Comparison of ENCODE assay signal across 10 mouse cellular contexts in genomic region chr4:155084351-155084750, GRCm38 (mm10). TPM values are rescaled to one million over a fixed set of nuclear protein-coding genes. Genes with fewer than 3 reads are reported as not detected.
A peak's percentile ranks its signal among the peaks of the same experiment; 100 is the strongest.
DNase-seq lines count a peak whose midpoint lies in the region; ATAC-seq lines count a peak whose summit lies in the region.
"Had no signal": no experiment of that assay in that cellular context is flagged by ENCODE, and none has a peak within 500 bp of the region (broad histone marks: within the 10 kb centered on the region; RNA-seq: fewer than 3 reads in every experiment).

No protein-coding gene starts in this region.

- peaks cover 30% of the 10 kb centered on the region for H3K36me3 ChIP-seq in embryonic facial prominence, embryonic 14.5 days (ENCODE audit: control insufficient read depth, insufficient read depth, low read length)
- peaks cover 16% of the 10 kb centered on the region for H3K36me3 ChIP-seq in intestine, embryonic 15.5 days
- H3K36me3 ChIP-seq in midbrain, embryonic 14.5 days (ENCODE audit: control insufficient read depth, insufficient read depth, low read length) = peaks cover 38% of the 10 kb centered on the region

- peak overlapping the region; percentile 14; the same call in 1 of the 2 replicates for H3K9ac ChIP-seq in embryonic facial prominence, embryonic 14.5 days (ENCODE audit: low read depth, low read length)
- H3K9ac ChIP-seq in intestine, embryonic 15.5 days = peak overlapping the region; percentile 96
- no peak overlapping the region; the same call in 1 of the 2 replicates for H3K9ac ChIP-seq in midbrain, embryonic 14.5 days (replicated peaks; ENCODE audit: low read length)

- no peak overlapping the region for H3K27ac ChIP-seq in embryonic facial prominence, embryonic 14.5 days (replicated peaks; ENCODE audit: low read depth, low read length)
- peak overlapping the region; percentile 67; the same call in 1 of the 2 replicates for H3K27ac ChIP-seq in intestine, embryonic 15.5 days
- H3K27ac ChIP-seq in midbrain, embryonic 14.5 days (replicated peaks; ENCODE audit: low read depth, low read length) = no peak overlapping the region
- H3K27ac ChIP-seq: layer of hippocampus, adult 2 months had no signal

- 88% methylated on average over 7 of the region's 7 CpGs for WGBS in embryonic facial prominence, embryonic 14.5 days
- 68% methylated on average over 7 of the region's 7 CpGs for WGBS in intestine, embryonic 15.5 days
- WGBS in midbrain, embryonic 14.5 days = 89% methylated on average over 7 of the region's 7 CpGs

- ATAC-seq in embryonic facial prominence, embryonic 14.5 days (ENCODE audit: low read depth) = no peak
- no peak for ATAC-seq in intestine, embryonic 15.5 days
- ATAC-seq in midbrain, embryonic 14.5 days (ENCODE audit: low FRiP score, low TSS enrichment) = no peak
- ATAC-seq: Patski had no signal

- H3K4me3 ChIP-seq in embryonic facial prominence, embryonic 14.5 days (ENCODE audit: low read depth, low read length) = no peak overlapping the region
- peak overlapping the region; percentile 97 for H3K4me3 ChIP-seq in intestine, embryonic 15.5 days (replicated peaks)
- no peak overlapping the region for H3K4me3 ChIP-seq in midbrain, embryonic 14.5 days (replicated peaks; ENCODE audit: low read depth, low read length)

- H3K9me3 ChIP-seq in embryonic facial prominence, embryonic 14.5 days (ENCODE audit: control insufficient read depth, low read length) = no peaks in the 10 kb centered on the region
- H3K9me3 ChIP-seq in intestine, embryonic 15.5 days = no peaks in the 10 kb centered on the region
- H3K9me3 ChIP-seq in midbrain, embryonic 14.5 days (ENCODE audit: control insufficient read depth, low read length) = no peaks in the 10 kb centered on the region

- peak; percentile 53 for DNase-seq in kidney, adult 9 months
- DNase-seq in kidney, adult 11 months = no peak
- no peak for DNase-seq in embryonic facial prominence, embryonic 14.5 days (ENCODE audit: low spot score)
- DNase-seq in midbrain, embryonic 14.5 days = no peak
- DNase-seq in layer of hippocampus, adult 11-12 months (ENCODE audit: low spot score) = no peak
- DNase-seq in adrenal gland, postnatal 14 days = no peak
- no peak for DNase-seq in gastrocnemius, postnatal 4 days (ENCODE audit: low spot score in 2 of 2)

- H3K27me3 ChIP-seq in embryonic facial prominence, embryonic 14.5 days (replicated peaks; ENCODE audit: control insufficient read depth, insufficient read depth, low read length) = no peaks in the 10 kb centered on the region
- no peaks in the 10 kb centered on the region for H3K27me3 ChIP-seq in intestine, embryonic 15.5 days (replicated peaks)
- H3K27me3 ChIP-seq in midbrain, embryonic 14.5 days (ENCODE audit: control insufficient read depth, insufficient read depth, low read length) = no peaks in the 10 kb centered on the region
- H3K27me3 ChIP-seq: Patski had no signal

- H3K4me2 ChIP-seq in embryonic facial prominence, embryonic 14.5 days (ENCODE audit: low read depth, low read length) = peak overlapping the region; percentile 90; the same call in 1 of the 2 replicates
- H3K4me2 ChIP-seq in intestine, embryonic 15.5 days (replicated peaks) = peak overlapping the region; percentile 64
- 0 out of 2 replicates have a peak overlapping the region, but pooled peaks have one; percentile 96 for H3K4me2 ChIP-seq in midbrain, embryonic 14.5 days (ENCODE audit: low read length)

- H3K4me1 ChIP-seq in embryonic facial prominence, embryonic 14.5 days (ENCODE audit: control insufficient read depth, insufficient read depth, low read length) = peaks cover 13% of the 10 kb centered on the region
- H3K4me1 ChIP-seq in intestine, embryonic 15.5 days (replicated peaks) = peaks cover 34% of the 10 kb centered on the region
- H3K4me1 ChIP-seq in midbrain, embryonic 14.5 days (ENCODE audit: control insufficient read depth, insufficient read depth, low read length) = peaks cover 24% of the 10 kb centered on the region

RNA-seq across cellular contexts. Expression of gene Rer1, which starts 1.8 kb away (rescaled TPM):
- 180 and 187 TPM in 2 replicates for polyA plus RNA-seq in embryonic facial prominence, embryonic 14.5 days (2014; fragmentation: Nextera tagmentation; extraction: Ambion mirVana)
- 194 and 205 TPM in 2 replicates for polyA plus RNA-seq in intestine, embryonic 15.5 days (2015; fragmentation: Nextera tagmentation; extraction: Ambion mirVana)
- 139 and 148 TPM in 2 replicates for polyA plus RNA-seq in midbrain, embryonic 14.5 days (2014; fragmentation: Nextera tagmentation; extraction: Ambion mirVana)
- total RNA-seq in adrenal gland, postnatal 14 days (2021) = 86.9 and 97.7 TPM in 2 replicates
- 10 to 100 TPM; 61.1 to 63.1 TPM for total RNA-seq in gastrocnemius, postnatal 4 days (2021)

RNA-seq across cellular contexts. Expression of gene Morn1, which starts 2.0 kb away (rescaled TPM):
- polyA plus RNA-seq in embryonic facial prominence, embryonic 14.5 days (2014; fragmentation: Nextera tagmentation; extraction: Ambion mirVana) = 3.9 and 4.7 TPM in 2 replicates
- 3.0 and 3.9 TPM in 2 replicates for polyA plus RNA-seq in intestine, embryonic 15.5 days (2015; fragmentation: Nextera tagmentation; extraction: Ambion mirVana)
- 6.0 and 6.4 TPM in 2 replicates for polyA plus RNA-seq in midbrain, embryonic 14.5 days (2014; fragmentation: Nextera tagmentation; extraction: Ambion mirVana)
- 7.3 and 8.3 TPM in 2 replicates for total RNA-seq in adrenal gland, postnatal 14 days (2021)
- 1 to 10 TPM; 3.9 to 4.4 TPM for total RNA-seq in gastrocnemius, postnatal 4 days (2021)

RNA-seq across cellular contexts. Expression of gene Pex10, which starts 17.5 kb away (rescaled TPM):
- polyA plus RNA-seq in embryonic facial prominence, embryonic 14.5 days (2014; fragmentation: Nextera tagmentation; extraction: Ambion mirVana) = 5.8 and 7.3 TPM in 2 replicates
- 23.3 and 26.0 TPM in 2 replicates for polyA plus RNA-seq in intestine, embryonic 15.5 days (2015; fragmentation: Nextera tagmentation; extraction: Ambion mirVana)
- polyA plus RNA-seq in midbrain, embryonic 14.5 days (2014; fragmentation: Nextera tagmentation; extraction: Ambion mirVana) = 6.0 and 10.0 TPM in 2 replicates
- total RNA-seq in adrenal gland, postnatal 14 days (2021) = 23.7 and 24.2 TPM in 2 replicates
- total RNA-seq in gastrocnemius, postnatal 4 days (2021) = 10 to 100 TPM; 12.2 to 14.0 TPM

RNA-seq across cellular contexts. Expression of gene Plch2, which starts 27.8 kb away (rescaled TPM):
- 9.8 and 11.2 TPM in 2 replicates for polyA plus RNA-seq in embryonic facial prominence, embryonic 14.5 days (2014; fragmentation: Nextera tagmentation; extraction: Ambion mirVana)
- polyA plus RNA-seq in intestine, embryonic 15.5 days (2015; fragmentation: Nextera tagmentation; extraction: Ambion mirVana) = 19.9 and 21.2 TPM in 2 replicates
- 12.1 and 13.0 TPM in 2 replicates for polyA plus RNA-seq in midbrain, embryonic 14.5 days (2014; fragmentation: Nextera tagmentation; extraction: Ambion mirVana)
- 0.33 and 0.83 TPM in 2 replicates for total RNA-seq in adrenal gland, postnatal 14 days (2021)
- total RNA-seq in gastrocnemius, postnatal 4 days (2021) = under 1 TPM; 0.15 to 0.29 TPM
